Mouse (Mus musculus) embryo, embryonic 11.5 days (tissue): ENCODE data around the gene Gga1.
A peak's percentile ranks its signal among the peaks of the same experiment; 100 is the strongest.

ENCODE experiments used
- DNase-seq: peaks from one replicate; pipeline ENCODE4 v3.0.0-alpha.2; 2012; ENCODE audit warnings: low read depth, low spot score

Gene Gga1

GRCm38 (mm10) chr15:78937311-78937710 lies 60.3 kb downstream of the Gga1 start:
- DNase-seq: no peak

GRCm38 (mm10) chr15:78937963-78938362 lies 61.0 kb downstream of the Gga1 start:
- DNase-seq: no peak

- DNase-seq: no peak
Observed at GRCm38 (mm10) chr15:78940325-78940724, 63.3 kb downstream of the Gga1 start.

- peak; percentile 63 for DNase-seq
Observed at GRCm38 (mm10) chr15:78942663-78943062, 65.7 kb downstream of the Gga1 start.
